Mouse (Mus musculus): ENCODE results near the gene Ppil4.

DNA sequence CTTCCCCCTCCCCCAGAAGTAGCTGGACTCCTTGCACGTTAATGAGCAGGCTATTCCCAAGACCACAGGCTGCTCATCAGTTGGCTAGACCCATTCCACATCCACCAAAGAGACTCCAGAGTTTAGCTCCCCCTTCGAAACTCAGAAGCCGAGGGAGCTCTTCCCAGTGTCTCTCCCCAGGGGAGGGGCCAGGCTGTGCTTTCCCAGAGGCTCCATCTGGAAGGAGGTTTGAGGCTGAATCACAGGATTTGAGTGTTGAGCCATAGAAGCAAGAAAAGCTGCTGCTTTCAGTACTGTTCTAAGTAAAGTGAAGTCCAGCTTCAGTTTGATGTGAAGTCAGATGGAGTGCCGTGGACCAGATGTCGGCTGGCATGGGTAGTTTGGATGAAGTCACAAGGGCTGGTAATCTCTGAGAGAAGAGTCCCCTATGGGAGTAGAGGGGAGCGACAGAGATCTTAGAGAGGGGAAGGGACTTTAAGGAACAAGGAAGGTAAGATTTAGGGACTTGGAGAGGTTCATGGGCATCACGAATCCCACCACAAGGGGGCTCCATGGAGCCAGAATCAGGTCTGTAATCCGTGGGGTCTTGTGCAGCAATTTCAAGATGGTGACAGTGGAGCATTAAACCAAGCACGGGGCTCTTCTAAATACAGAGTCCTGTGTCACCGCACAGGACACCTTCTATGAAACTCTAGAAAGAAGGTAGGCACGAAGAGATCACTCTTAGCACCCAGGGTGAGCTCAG is 78.1 kb downstream of the Ppil4 start:
- TF ChIP-seq POLR2A (IDR thresholded peaks at IDR 0.05; ENCODE audit: extremely low read depth, insufficient read depth, low read length), result no peak
- peak; percentile 45; the same call in 1 of the 2 replicates for TF ChIP-seq CTCF (IDR thresholded peaks at IDR 0.05; ENCODE audit: low read depth, low read length)
